Mouse (Mus musculus): Measurements from ENCODE around the gene Was.

GRCm38 (mm10) chrX:8115275-8115674 is 25.0 kb upstream of the Was start:
- TF ChIP-seq CTCF (IDR thresholded peaks at IDR 0.05; ENCODE audit: control insufficient read depth, insufficient read depth, insufficient replicate concordance, low read depth, low read length), result no peak
- TF ChIP-seq POLR2A (IDR thresholded peaks at IDR 0.05; ENCODE audit: control insufficient read depth, low read depth, low read length), result no peak

Measured in testis, adult 2 months (tissue).